Mouse (Mus musculus) midbrain, postnatal 0 days (tissue): ENCODE results near the gene Prkd3. TPM values are rescaled to one million over a fixed set of nuclear protein-coding genes. Genes with fewer than 3 reads are reported as not detected.

Source experiments
- ATAC-seq: fragments of 200-750 bp; cut with Nextera tagmentation; 2 replicates; pipeline ENCODE4 v1.8.0; 2017; ENCODE audit warnings: moderate number of reproducible peaks, mild to moderate bottlenecking, moderate TSS enrichment, moderate library complexity; ENCODE audit not compliant: low FRiP score
- DNase-seq: peaks from one replicate; pipeline ENCODE4 v3.0.0-alpha.2; 2015; ENCODE audit warnings: low spot score
- H3K27ac ChIP-seq: fragments of 300-500 bp; sonication (generic); 2 replicates; pipeline ENCODE4 v1.5.1; 2014; ENCODE audit warnings: low read depth, mild to moderate bottlenecking, low read length, mixed read lengths
- H3K27me3 ChIP-seq: fragments of 300-500 bp; sonication (generic); 2 replicates; pipeline ENCODE4 v1.6.1; 2014; ENCODE audit warnings: low read length, control low read depth, mixed read lengths; ENCODE audit not compliant: insufficient read depth
- H3K36me3 ChIP-seq: fragments of 300-500 bp; sonication (generic); 2 replicates; pipeline ENCODE4 v1.6.1; 2014; ENCODE audit warnings: low read length, control low read depth, mixed read lengths; ENCODE audit not compliant: insufficient read depth
- H3K4me1 ChIP-seq: fragments of 300-500 bp; sonication (generic); 2 replicates; pipeline ENCODE4 v1.6.1; 2014; ENCODE audit warnings: mild to moderate bottlenecking, control low read depth, antibody characterized with exemption, low read length, mixed read lengths; ENCODE audit not compliant: insufficient read depth
- H3K4me2 ChIP-seq: fragments of 300-500 bp; sonication (generic); 2 replicates; pipeline ENCODE4 v1.6.1; 2014; ENCODE audit warnings: low read depth, mild to moderate bottlenecking, low read length, mixed read lengths; ENCODE audit not compliant: poor library complexity, severe bottlenecking
- H3K4me3 ChIP-seq: fragments of 300-500 bp; sonication (generic); 2 replicates; pipeline ENCODE4 v1.5.1; 2014; ENCODE audit warnings: low read depth, mild to moderate bottlenecking, low read length, moderate library complexity
- H3K9ac ChIP-seq: fragments of 300-500 bp; sonication (generic); replicated peaks from 2 replicates; pipeline ENCODE4 v1.6.1; 2014; ENCODE audit warnings: mild to moderate bottlenecking, low read length, moderate library complexity, mixed read lengths; ENCODE audit not compliant: poor library complexity, severe bottlenecking
- H3K9me3 ChIP-seq: fragments of 300-500 bp; sonication (generic); 2 replicates; pipeline ENCODE4 v1.6.1; 2016; ENCODE audit warnings: low read length, control low read depth
- CTCF ChIP-seq: IDR thresholded peaks from 2 replicates; pipeline ENCODE4 v1.5.1; 2016; ENCODE audit warnings: antibody characterized with exemption, mild to moderate bottlenecking
- WGBS: fragments of 180-500 bp; shearing (Covaris S2); extraction: QIAGEN DNeasy Blood & Tissue Kit; methylation state at CpG from one replicate; pipeline ENCODE4 v1.1.7; 2014; 5-methylcytosine and 5-hydroxymethylcytosine counted together
- polyA plus RNA-seq: library from polyadenylated mRNA; unstranded; fragments of >200 nt; fragmentation: Nextera tagmentation; extraction: Ambion mirVana; gene quantifications from 2 replicates; pipeline ENCODE4 v1.2.1, GENCODE M21; 2015
- total RNA-seq: library from RNA; depleted of rRNA; stranded (reverse); fragments of >200 nt; gene quantifications from 2 replicates; pipeline ENCODE4 v1.2.3, GENCODE M21; 2014; rRNA removed

The Prkd3 gene
- total and polyA plus RNA-seq, 2 experiments from 2014 or later = 5.9 to 20.1 TPM

DNA sequence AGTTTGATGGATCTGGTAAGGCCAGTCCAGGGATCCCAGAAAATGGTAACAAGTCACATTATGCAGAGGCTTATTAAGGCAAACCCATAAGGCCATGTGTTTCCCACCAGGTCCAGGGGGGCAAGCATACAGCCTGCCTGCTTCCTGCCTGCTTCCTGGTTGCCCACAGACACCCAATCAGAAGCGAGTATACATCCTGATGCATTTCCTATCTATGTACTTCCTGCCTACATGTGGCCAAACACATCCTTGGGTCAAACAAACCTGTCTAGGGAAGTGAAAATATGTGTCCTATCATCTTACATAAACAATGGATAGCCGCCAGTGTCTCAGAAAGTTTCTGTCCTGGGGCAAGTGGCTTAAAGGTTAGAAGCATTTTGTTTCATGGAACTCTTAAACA is 117.5 kb downstream of the Prkd3 start:
- H3K4me3 ChIP-seq = no peak overlapping the region
- H3K9me3 ChIP-seq = no peaks in the 10 kb centered on the region
- no peak for ATAC-seq
- no peak overlapping the region for H3K9ac ChIP-seq
- WGBS = 85% methylated on average over 2 of the region's 2 CpGs
- no peaks in the 10 kb centered on the region for H3K4me1 ChIP-seq
- no peak overlapping the region for H3K27ac ChIP-seq
- no peaks in the 10 kb centered on the region for H3K36me3 ChIP-seq
- no peak for TF ChIP-seq CTCF
- no peak for DNase-seq
- no peaks in the 10 kb centered on the region for H3K27me3 ChIP-seq
- H3K4me2 ChIP-seq = no peak overlapping the region

Other genes with a start within 250 kb of the Prkd3 start
- 52.0 and 56.6 TPM in 2 replicates for gene Heatr5b, start 185.5 kb downstream of the Prkd3 start, total RNA-seq
- 11.5 and 11.7 TPM in 2 replicates for gene Heatr5b, start 185.5 kb downstream of the Prkd3 start, polyA plus RNA-seq
- 31.9 and 38.2 TPM in 2 replicates for gene Gpatch11, start 185.2 kb downstream of the Prkd3 start, total RNA-seq
- 48.5 and 49.0 TPM in 2 replicates for gene Gpatch11, start 185.2 kb downstream of the Prkd3 start, polyA plus RNA-seq
- gene Eif2ak2, start 138.2 kb downstream of the Prkd3 start, total RNA-seq = 3.3 and 4.0 TPM in 2 replicates
- 3.1 and 4.0 TPM in 2 replicates for gene Eif2ak2, start 138.2 kb downstream of the Prkd3 start, polyA plus RNA-seq
- not detected in 2 replicates for gene Sult6b1, start 113.8 kb downstream of the Prkd3 start, total RNA-seq
- not detected in 2 replicates for gene Sult6b1, start 113.8 kb downstream of the Prkd3 start, polyA plus RNA-seq
- gene Cebpzos, start 104.3 kb downstream of the Prkd3 start, total RNA-seq = 17.6 and 25.4 TPM in 2 replicates
- 132 TPM in 2 replicates for gene Cebpzos, start 104.3 kb downstream of the Prkd3 start, polyA plus RNA-seq
- gene Cebpz, start 83.8 kb downstream of the Prkd3 start, total RNA-seq = 18.4 and 20.9 TPM in 2 replicates
- gene Cebpz, start 83.8 kb downstream of the Prkd3 start, polyA plus RNA-seq = 43.3 and 46.2 TPM in 2 replicates
- 27.5 and 29.9 TPM in 2 replicates for gene Ndufaf7, start 83.7 kb downstream of the Prkd3 start, total RNA-seq
- gene Ndufaf7, start 83.7 kb downstream of the Prkd3 start, polyA plus RNA-seq = 56.4 and 61.6 TPM in 2 replicates
- 27.9 and 28.0 TPM in 2 replicates for gene Qpct, start 31.1 kb upstream of the Prkd3 start, total RNA-seq
- 30.2 and 35.7 TPM in 2 replicates for gene Qpct, start 31.1 kb upstream of the Prkd3 start, polyA plus RNA-seq